Mouse (Mus musculus) myocyte (in vitro differentiated cells): ENCODE results near the gene B3galt4.

Experiments used
- CEBPB ChIP-seq: IDR thresholded peaks from 2 replicates; pipeline ENCODE4 v1.6.1; 2011; ENCODE audit warnings: mild to moderate bottlenecking, moderate library complexity; ENCODE audit not compliant: poor library complexity, insufficient read depth, severe bottlenecking
- E2F4 ChIP-seq: IDR thresholded peaks from one replicate; pipeline ENCODE4 v1.6.1; 2011; ENCODE audit warnings: mild to moderate bottlenecking, control low read depth, moderate library complexity; ENCODE audit not compliant: insufficient read depth
- MAX ChIP-seq: IDR thresholded peaks from one replicate; pipeline ENCODE4 v1.6.1; 2011; ENCODE audit warnings: low read depth, mild to moderate bottlenecking, control low read depth
- MYOD1 ChIP-seq, 3 experiments: IDR thresholded peaks; one replicate each; pipeline ENCODE4 v1.6.1; 2011; ENCODE audit warnings: control low read depth in 2 of 3, low read depth in 2 of 3, mild to moderate bottlenecking in 2 of 3, moderate library complexity in 1 of 3; ENCODE audit not compliant: insufficient read length in 2 of 3, control insufficient read depth in 1 of 3
- MYOG ChIP-seq, 3 experiments: IDR thresholded peaks; one replicate each; pipeline ENCODE4 v1.6.1; 2011; ENCODE audit warnings: control low read depth in 2 of 3, low read depth in 2 of 3, mild to moderate bottlenecking in 2 of 3; ENCODE audit not compliant: insufficient read length in 2 of 3, control insufficient read depth in 1 of 3, insufficient read depth in 1 of 3
- POLR2A ChIP-seq: IDR thresholded peaks from one replicate; pipeline ENCODE4 v1.6.1; 2011; ENCODE audit warnings: low read depth, mild to moderate bottlenecking, control low read depth, moderate library complexity; ENCODE audit not compliant: insufficient read length
- SRF ChIP-seq: IDR thresholded peaks from one replicate; pipeline ENCODE4 v1.6.1; 2011; ENCODE audit warnings: low read depth; ENCODE audit not compliant: control insufficient read depth, insufficient read length
- USF1 ChIP-seq: IDR thresholded peaks from one replicate; pipeline ENCODE4 v1.6.1; 2011; ENCODE audit warnings: low read depth, mild to moderate bottlenecking, control low read depth, moderate library complexity

GRCm38 (mm10) chr17:33968489-33968888 lies 17.2 kb upstream of the B3galt4 start:
- TF ChIP-seq MYOD1 (IDR thresholded peaks at IDR 0.05; ENCODE audit: control insufficient read depth in 1 of 3, insufficient read length in 2 of 3, low read depth in 2 of 3) (no peak), USF1 (no peak), SRF (no peak), POLR2A (no peak), CEBPB (no peak), MYOG (IDR thresholded peaks at IDR 0.05; ENCODE audit: control insufficient read depth in 1 of 3, insufficient read depth in 1 of 3, insufficient read length in 2 of 3, low read depth in 2 of 3) (no peak), E2F4 (no peak), MAX (no peak)
